Mouse (Mus musculus) MEL-GATA-1-ER (cell line): Measurements from ENCODE around the gene H6pd.

Source experiments
- DNase-seq: peaks from one replicate; pipeline ENCODE4 v3.0.0-alpha.2; 2012; ENCODE audit warnings: low read depth; ENCODE audit errors: extremely low read depth

H6pd gene

GRCm38 (mm10) chr4:149975730-149976254 lies 33.0 kb downstream of the H6pd start:
- DNase-seq = no peak

DNA sequence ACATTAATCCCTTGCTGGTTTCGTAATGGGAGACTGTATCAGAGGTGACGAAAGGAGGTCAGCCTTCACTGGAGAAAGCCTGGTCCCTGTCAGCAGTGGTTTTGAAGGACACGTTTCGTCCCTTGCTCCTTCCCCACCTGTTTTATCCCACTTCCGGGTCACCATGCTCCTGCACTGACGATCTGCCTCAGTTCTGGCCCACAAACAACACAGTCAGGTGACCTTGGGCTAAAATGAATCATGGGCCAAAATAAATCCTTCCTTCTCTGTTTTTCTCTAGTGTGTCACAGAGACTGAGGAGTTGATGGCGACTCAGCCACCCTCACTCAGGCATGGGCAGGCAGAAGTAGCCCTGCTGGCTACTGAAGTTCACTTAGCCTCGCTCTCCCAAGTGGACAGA lies 33.5 kb downstream of the H6pd start:
- no peak for DNase-seq

DNA sequence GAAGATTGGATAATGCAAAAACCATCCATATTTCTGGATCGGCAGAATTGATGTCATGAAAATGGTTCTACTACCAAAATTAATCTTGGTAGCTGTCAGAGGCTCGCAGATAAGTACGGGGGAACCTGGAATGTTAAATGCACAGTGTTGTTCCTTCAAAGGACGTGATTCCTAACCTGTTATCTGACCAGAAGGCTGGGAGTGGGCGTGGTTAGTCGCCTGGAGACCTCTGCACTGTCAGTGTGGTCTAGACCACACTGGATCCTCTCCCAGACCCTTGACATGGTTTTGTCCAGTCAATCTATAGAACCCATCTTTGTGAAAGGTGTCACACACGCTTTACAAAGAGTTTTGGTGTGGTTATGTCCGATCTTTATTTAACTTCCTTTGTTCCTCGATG lies 37.4 kb downstream of the H6pd start:
- no peak for DNase-seq

GRCm38 (mm10) chr4:149968526-149968925 lies 40.3 kb downstream of the H6pd start:
- no peak for DNase-seq

DNA sequence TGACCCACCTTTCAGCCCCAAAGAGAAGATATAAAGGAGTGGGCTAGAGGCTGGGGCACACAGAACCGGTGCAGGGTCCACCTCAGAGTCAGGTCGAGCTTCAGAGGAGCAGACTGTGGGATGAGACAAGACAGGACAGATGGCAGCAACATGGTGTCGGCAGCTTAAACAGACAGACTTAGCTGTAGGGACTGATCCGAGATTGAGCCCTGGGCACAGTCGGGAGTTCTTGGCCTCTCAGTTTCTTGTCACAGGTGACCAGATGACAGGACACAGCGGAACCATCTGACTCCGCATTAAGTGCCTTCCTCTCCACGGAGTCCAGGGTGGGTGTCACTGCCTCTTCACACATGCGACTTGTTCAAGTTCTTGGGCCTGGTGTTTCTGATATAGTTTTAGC lies 41.9 kb downstream of the H6pd start:
- DNase-seq = no peak

- DNase-seq = no peak
Measured at GRCm38 (mm10) chr4:149966252-149966651, 42.6 kb downstream of the H6pd start.

- no peak for DNase-seq
Measured at GRCm38 (mm10) chr4:149965672-149966071, 43.2 kb downstream of the H6pd start.

GRCm38 (mm10) chr4:149965242-149965641 lies 43.6 kb downstream of the H6pd start:
- DNase-seq = no peak

DNA sequence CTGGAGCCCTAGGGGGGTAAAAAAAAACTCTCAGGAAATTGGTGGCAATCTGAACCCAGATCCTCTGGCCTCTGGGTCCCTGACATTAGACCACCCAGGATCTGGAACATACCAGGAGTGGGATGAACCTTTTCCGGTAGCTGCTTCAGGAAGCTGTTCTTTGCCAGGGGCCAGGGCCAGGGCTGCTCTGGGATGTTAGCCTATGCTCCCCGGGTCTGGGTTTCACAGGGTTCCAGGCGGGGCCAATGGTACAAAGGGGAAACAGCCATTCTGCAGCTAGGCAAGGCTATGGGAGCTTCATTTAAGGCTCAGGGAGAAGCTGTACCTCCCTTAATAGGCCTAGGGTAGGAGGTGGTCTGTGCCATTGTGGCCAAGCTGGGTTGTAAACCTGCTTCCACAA lies 44.1 kb downstream of the H6pd start:
- no peak for DNase-seq

DNA sequence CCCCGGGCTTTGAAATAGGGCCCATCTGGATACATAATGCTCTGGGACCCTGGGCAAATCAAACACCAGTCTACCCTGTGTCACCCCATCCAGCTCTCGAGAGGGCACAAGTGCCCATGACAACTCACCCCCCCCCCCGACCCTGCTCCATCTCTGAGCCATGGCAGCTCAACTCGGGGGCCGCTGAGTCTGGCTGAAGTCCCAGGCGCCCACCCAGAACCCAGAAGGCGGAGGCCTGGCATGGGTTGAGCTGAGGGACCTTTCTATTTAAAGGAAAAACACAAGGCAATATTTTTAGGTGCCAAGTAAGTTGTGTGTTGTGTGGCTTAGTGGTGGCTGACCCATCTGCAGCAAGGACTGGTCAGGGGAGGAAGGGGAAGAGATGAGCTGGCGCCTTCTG lies 44.5 kb downstream of the H6pd start:
- DNase-seq = no peak

GRCm38 (mm10) chr4:149960391-149960790 lies 48.4 kb downstream of the H6pd start:
- DNase-seq = no peak

DNA sequence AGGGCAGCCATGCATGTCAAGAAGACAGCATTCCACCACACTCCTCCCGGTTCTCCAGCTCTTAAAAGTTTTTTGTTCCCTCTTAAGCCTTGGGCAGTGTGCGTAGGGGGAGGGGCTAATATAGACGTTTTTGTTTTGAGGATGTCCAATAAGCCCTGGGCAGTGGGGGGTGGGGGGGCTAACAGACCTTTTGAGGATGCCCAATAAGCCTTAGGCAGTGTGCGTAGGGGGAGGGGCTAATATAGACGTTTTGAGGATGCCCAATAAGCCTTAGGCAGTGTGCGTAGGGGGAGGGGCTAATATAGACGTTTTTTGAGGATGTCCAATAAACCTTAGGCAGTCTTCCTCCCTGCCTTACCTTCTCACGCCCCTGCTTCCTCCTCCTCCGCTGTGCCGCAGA lies 49.0 kb downstream of the H6pd start:
- DNase-seq = peak; percentile 79

DNA sequence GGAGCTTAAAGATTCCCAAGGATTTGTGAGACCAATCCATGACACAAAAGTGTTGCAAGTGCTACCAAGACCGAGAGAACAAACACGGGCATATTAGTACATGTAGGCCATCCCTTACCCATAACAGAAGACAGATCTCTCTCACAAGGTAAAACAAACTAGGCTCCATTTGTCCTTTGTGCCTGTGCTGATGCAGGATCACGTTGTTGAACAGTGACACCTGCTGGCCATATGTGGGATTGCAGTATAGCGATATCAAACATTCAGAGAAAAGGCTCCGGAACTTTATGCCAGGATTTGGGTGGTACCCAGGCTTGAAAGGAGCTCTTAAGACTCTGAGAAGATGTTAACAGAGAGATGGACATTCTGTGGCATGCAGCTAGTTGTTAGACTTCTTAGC lies 50.3 kb downstream of the H6pd start:
- DNase-seq = peak; percentile 62

GRCm38 (mm10) chr4:149956048-149956447 lies 52.8 kb downstream of the H6pd start:
- no peak for DNase-seq

DNA sequence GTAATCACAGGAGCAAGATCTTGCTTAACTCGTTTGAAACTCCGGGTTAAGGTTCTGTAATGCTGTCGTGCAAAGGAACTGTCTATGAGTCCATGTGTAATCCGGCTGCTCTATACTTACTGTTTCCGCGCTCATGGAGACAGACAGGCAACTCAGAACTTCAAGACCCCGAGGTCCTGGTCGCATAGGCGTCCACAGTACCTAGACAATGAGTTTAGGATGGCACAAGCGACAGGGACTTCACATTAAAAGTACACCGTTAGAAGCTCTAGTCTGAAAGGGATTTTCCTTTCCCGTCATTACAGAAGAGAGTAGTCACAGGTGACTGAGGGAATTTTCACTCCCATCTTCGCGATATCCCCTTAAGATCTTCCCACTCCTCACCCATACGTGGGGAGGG lies 53.2 kb downstream of the H6pd start:
- DNase-seq = no peak

GRCm38 (mm10) chr4:149954893-149955439 lies 53.9 kb downstream of the H6pd start, which contains the start of gene Spsb1:
Spsb1 (minus strand) TSS chr4:149955043.
- DNase-seq = peak; percentile 71

- DNase-seq = no peak
Measured at GRCm38 (mm10) chr4:149953621-149954481, 55.0 kb downstream of the H6pd start.

GRCm38 (mm10) chr4:149952201-149952600 lies 56.6 kb downstream of the H6pd start:
- DNase-seq = no peak

DNA sequence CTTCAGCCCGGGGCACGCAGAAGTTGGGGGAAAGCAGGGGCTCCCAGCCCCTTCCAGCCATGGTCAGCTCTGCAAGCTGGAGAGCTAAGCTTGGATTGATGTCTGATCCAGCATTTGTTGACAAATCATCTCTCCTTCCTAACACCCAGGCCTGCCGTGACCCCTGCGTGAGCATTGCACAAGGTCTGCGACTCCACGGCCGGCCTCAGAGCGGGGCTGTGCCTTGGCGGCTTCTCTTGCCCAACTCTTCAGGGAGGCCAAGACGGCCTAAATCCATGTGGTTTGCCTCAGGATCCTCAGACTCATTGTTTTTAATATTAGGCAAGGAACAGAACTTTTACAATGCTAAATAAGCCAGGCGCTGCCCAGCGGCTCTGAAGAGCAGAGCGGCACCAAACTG lies 57.6 kb downstream of the H6pd start:
- DNase-seq = no peak

- no peak for DNase-seq
Measured at GRCm38 (mm10) chr4:149949691-149950090, 59.1 kb downstream of the H6pd start.

- DNase-seq = no peak
Measured at GRCm38 (mm10) chr4:149948119-149948518, 60.7 kb downstream of the H6pd start.

GRCm38 (mm10) chr4:149947396-149947795 lies 61.4 kb downstream of the H6pd start:
- no peak for DNase-seq

GRCm38 (mm10) chr4:149945194-149945593 lies 63.6 kb downstream of the H6pd start:
- DNase-seq = no peak
